8 mouse cellular contexts compared by ENCODE assay signal in genomic region chr4:137593601-137594495, GRCm38 (mm10). TPM values are rescaled to one million over a fixed set of nuclear protein-coding genes. Genes with fewer than 3 reads are reported as not detected.
A peak's percentile ranks its signal among the peaks of the same experiment; 100 is the strongest.
DNase-seq lines count a peak whose midpoint lies in the region; ATAC-seq and TF ChIP-seq lines count a peak whose summit lies in the region.

TSS of gene Usp48 (plus strand) at chr4:137593755.

- no peaks in the 10 kb centered on the region for H3K9me3 ChIP-seq in ES-Bruce4 (replicated peaks; ENCODE audit: control insufficient read depth, insufficient read depth, low read length, poor library complexity, severe bottlenecking)
- H3K9me3 ChIP-seq in forebrain, embryonic 13.5 days (replicated peaks): no peaks in the 10 kb centered on the region
- no peaks in the 10 kb centered on the region for H3K9me3 ChIP-seq in liver, postnatal 0 days (ENCODE audit: low read length)
- no peaks in the 10 kb centered on the region for H3K9me3 ChIP-seq in neural tube, embryonic 14.5 days (ENCODE audit: control insufficient read depth, low read length)

- H3K27me3 ChIP-seq in ES-Bruce4 (ENCODE audit: control insufficient read depth, insufficient read depth, low read length, poor library complexity, severe bottlenecking): no peaks in the 10 kb centered on the region
- no peaks in the 10 kb centered on the region for H3K27me3 ChIP-seq in forebrain, embryonic 13.5 days
- H3K27me3 ChIP-seq in liver, postnatal 0 days (ENCODE audit: insufficient read depth, low read length): no peaks in the 10 kb centered on the region
- no peaks in the 10 kb centered on the region for H3K27me3 ChIP-seq in neural tube, embryonic 14.5 days (ENCODE audit: control insufficient read depth, insufficient read depth, low read length)

- no peak for TF ChIP-seq POLR2A in ES-Bruce4 (IDR thresholded peaks at IDR 0.05; ENCODE audit: insufficient read depth, low read length)

- no peaks in the 10 kb centered on the region for H3K4me1 ChIP-seq in ES-Bruce4 (ENCODE audit: control insufficient read depth, insufficient read depth, low read length)
- H3K4me1 ChIP-seq in forebrain, embryonic 13.5 days: peaks cover 34% of the 10 kb centered on the region
- H3K4me1 ChIP-seq in liver, postnatal 0 days (ENCODE audit: insufficient read depth): peaks cover 29% of the 10 kb centered on the region
- H3K4me1 ChIP-seq in neural tube, embryonic 14.5 days (ENCODE audit: control insufficient read depth, insufficient read depth, low read length): peaks cover 18% of the 10 kb centered on the region

- peak within 1 kb of the TSS; percentile 77 for H3K4me2 ChIP-seq in forebrain, embryonic 13.5 days
- H3K4me2 ChIP-seq in liver, postnatal 0 days (ENCODE audit: low read depth, low read length): peak within 1 kb of the TSS; percentile 78
- H3K4me2 ChIP-seq in neural tube, embryonic 14.5 days (ENCODE audit: low read depth, low read length): peak within 1 kb of the TSS; percentile 67

- H3K36me3 ChIP-seq in ES-Bruce4 (ENCODE audit: control insufficient read depth, insufficient read depth, low read length, poor library complexity, severe bottlenecking): peaks cover 5% of the 10 kb centered on the region
- no peaks in the 10 kb centered on the region for H3K36me3 ChIP-seq in forebrain, embryonic 13.5 days (ENCODE audit: poor library complexity, severe bottlenecking)
- no peaks in the 10 kb centered on the region for H3K36me3 ChIP-seq in liver, postnatal 0 days (replicated peaks; ENCODE audit: insufficient read depth, low read length)
- H3K36me3 ChIP-seq in neural tube, embryonic 14.5 days (ENCODE audit: control insufficient read depth, insufficient read depth, low read length): no peaks in the 10 kb centered on the region

- H3K27ac ChIP-seq in ES-Bruce4 (ENCODE audit: insufficient read depth, low read length): peak within 1 kb of the TSS; percentile 97
- H3K27ac ChIP-seq in forebrain, embryonic 13.5 days: peak within 1 kb of the TSS; percentile 99
- peak within 1 kb of the TSS; percentile 98 for H3K27ac ChIP-seq in liver, postnatal 0 days (ENCODE audit: low read depth)
- H3K27ac ChIP-seq in neural tube, embryonic 14.5 days (ENCODE audit: low read depth, low read length): peak within 1 kb of the TSS; percentile 99

- WGBS in forebrain, embryonic 13.5 days: under 1% methylated on average over 90 of the region's 92 CpGs
- under 1% methylated on average over 86 of the region's 92 CpGs for WGBS in large intestine, adult 2 months
- WGBS in liver, postnatal 0 days (ENCODE audit: insufficient replicate concordance): under 1% methylated on average over 89 of the region's 92 CpGs
- WGBS in neural tube, embryonic 14.5 days: under 1% methylated on average over 91 of the region's 92 CpGs

- peak; percentile 89 for ATAC-seq in cerebellum, adult (ENCODE audit: insufficient number of reproducible peaks, low FRiP score, low TSS enrichment)
- peak; percentile 95 for ATAC-seq in forebrain, embryonic 13.5 days
- ATAC-seq in liver, postnatal 0 days: peak; percentile 93
- ATAC-seq in neural tube, embryonic 14.5 days (ENCODE audit: low read depth): peak; percentile 95

- peak within 1 kb of the TSS; percentile 96 for H3K4me3 ChIP-seq in ES-Bruce4 (ENCODE audit: low read depth, low read length)
- peak within 1 kb of the TSS; percentile 96 for H3K4me3 ChIP-seq in forebrain, embryonic 13.5 days
- H3K4me3 ChIP-seq in liver, postnatal 0 days (ENCODE audit: low read depth, low read length): peak within 1 kb of the TSS; percentile 93
- peak within 1 kb of the TSS; percentile 63 for H3K4me3 ChIP-seq in neural tube, embryonic 14.5 days (ENCODE audit: low read depth, low read length)

- intact Hi-C loops in heart, postnatal 10 days (cut with DNase I): no loop called here

- peak within 1 kb of the TSS; percentile 76 for H3K9ac ChIP-seq in ES-Bruce4 (ENCODE audit: low read depth, poor library complexity, severe bottlenecking)
- H3K9ac ChIP-seq in forebrain, embryonic 13.5 days: peak within 1 kb of the TSS; percentile 93
- peak within 1 kb of the TSS; percentile 86 for H3K9ac ChIP-seq in liver, postnatal 0 days (replicated peaks)
- H3K9ac ChIP-seq in neural tube, embryonic 14.5 days (replicated peaks; ENCODE audit: low read depth, low read length): peak within 1 kb of the TSS; percentile 82

- TF ChIP-seq EP300 in ES-Bruce4 (IDR thresholded peaks at IDR 0.05; ENCODE audit: insufficient read depth, low read depth, low read length): peak; percentile 56; the same call in 1 of the 2 replicates
- TF ChIP-seq EP300 in liver, postnatal 0 days (IDR thresholded peaks at IDR 0.05; ENCODE audit: low read depth): no peak

- DNase-seq in heart, postnatal 10 days: peak; percentile 99 to 100
- DNase-seq in large intestine, adult 2 months (ENCODE audit: low read depth, low spot score): peak; percentile 96
- DNase-seq in liver, postnatal 0 days: peak; percentile 99
- peak; percentile 99 for DNase-seq in testis, postnatal 10 days (ENCODE audit: low spot score)

- TF ChIP-seq CTCF in ES-Bruce4 (IDR thresholded peaks at IDR 0.05; ENCODE audit: low read depth, low read length): no peak
- TF ChIP-seq CTCF in liver, postnatal 0 days (IDR thresholded peaks at IDR 0.05; ENCODE audit: low read depth): no peak

RNA-seq across cellular contexts. Expression of gene Usp48, which starts in this region (rescaled TPM):
- polyA plus RNA-seq in ES-Bruce4 (2011; ENCODE audit: insufficient read depth, insufficient read length, low read depth, missing spikeins): 401 and 412 TPM in 2 replicates
- 69.9 and 76.8 TPM in 2 replicates for polyA plus RNA-seq in forebrain, embryonic 13.5 days (2015; fragmentation: Nextera tagmentation; extraction: Ambion mirVana)
- total RNA-seq in heart, postnatal 10 days (2021): 10 to 100 TPM; 37.9 to 45.7 TPM
- 27.2 and 39.0 TPM in 2 replicates for polyA plus RNA-seq in large intestine, adult 2 months (2012; rRNA removed)
- 23.3 and 28.4 TPM in 2 replicates for polyA plus RNA-seq in liver, postnatal 0 days (2015; fragmentation: Nextera tagmentation; extraction: Ambion mirVana)
- 75.7 and 81.9 TPM in 2 replicates for polyA plus RNA-seq in neural tube, embryonic 14.5 days (2014; fragmentation: Nextera tagmentation; extraction: Ambion mirVana)

Comparison
In these comparisons a context has a peak if more than half of its experiments do, and no peak if none do; other contexts are left out.
1. Peak in every context shown above with its lines: DNase-seq, ATAC-seq, H3K4me3 ChIP-seq and H3K27ac ChIP-seq.